Mouse (Mus musculus) midbrain, embryonic 11.5 days (tissue): ENCODE results near the gene Cd151. TPM values are rescaled to one million over a fixed set of nuclear protein-coding genes. Genes with fewer than 3 reads are reported as not detected.

ENCODE experiments used
- ATAC-seq: fragments of 200-750 bp; cut with Nextera tagmentation; 2 replicates; pipeline ENCODE4 v1.8.0; 2017; ENCODE audit warnings: moderate TSS enrichment, moderate library complexity; ENCODE audit not compliant: low FRiP score
- DNase-seq: peaks from one replicate; pipeline ENCODE4 v3.0.0; 2015; ENCODE audit warnings: low spot score; ENCODE audit errors: missing footprints
- H3K27ac ChIP-seq: fragments of 300-500 bp; sonication (generic); 2 replicates; pipeline ENCODE4 v1.5.1; 2014; ENCODE audit warnings: low read depth, low read length
- H3K27me3 ChIP-seq: fragments of 300-500 bp; sonication (generic); 2 replicates; pipeline ENCODE4 v1.6.1; 2014; ENCODE audit warnings: mild to moderate bottlenecking, low read length, moderate library complexity, mixed read lengths; ENCODE audit not compliant: control insufficient read depth, insufficient read depth
- H3K36me3 ChIP-seq: fragments of 300-500 bp; sonication (generic); 2 replicates; pipeline ENCODE4 v1.6.1; 2014; ENCODE audit warnings: mild to moderate bottlenecking, low read length, moderate library complexity, mixed read lengths; ENCODE audit not compliant: control insufficient read depth, insufficient read depth
- H3K4me1 ChIP-seq: fragments of 300-500 bp; sonication (generic); 2 replicates; pipeline ENCODE4 v1.6.1; 2014; ENCODE audit warnings: low read length; ENCODE audit not compliant: control insufficient read depth, insufficient read depth
- H3K4me2 ChIP-seq: fragments of 300-500 bp; sonication (generic); 2 replicates; pipeline ENCODE4 v1.6.1; 2014; ENCODE audit warnings: mild to moderate bottlenecking, moderate library complexity
- H3K4me3 ChIP-seq: fragments of 300-500 bp; sonication (generic); 2 replicates; pipeline ENCODE4 v1.5.1; 2014; ENCODE audit warnings: low read depth, low read length
- H3K9ac ChIP-seq: fragments of 300-500 bp; sonication (generic); 2 replicates; pipeline ENCODE4 v1.6.1; 2014; ENCODE audit warnings: low read length
- H3K9me3 ChIP-seq: fragments of 300-500 bp; sonication (generic); 2 replicates; pipeline ENCODE4 v1.6.1; 2016; ENCODE audit warnings: low read length; ENCODE audit not compliant: control insufficient read depth
- WGBS: fragments of 180-500 bp; shearing (Covaris S2); extraction: QIAGEN DNeasy Blood & Tissue Kit; methylation state at CpG from one replicate; pipeline ENCODE4 v1.1.7; 2014; 5-methylcytosine and 5-hydroxymethylcytosine counted together
- polyA plus RNA-seq: library from polyadenylated mRNA; unstranded; fragments of >200 nt; fragmentation: Nextera tagmentation; extraction: Ambion mirVana; gene quantifications from 2 replicates; pipeline ENCODE4 v1.2.1, GENCODE M21; 2014

Cd151 gene
- polyA plus RNA-seq, 1 experiment from 2014 or later: 36.6 TPM

DNA sequence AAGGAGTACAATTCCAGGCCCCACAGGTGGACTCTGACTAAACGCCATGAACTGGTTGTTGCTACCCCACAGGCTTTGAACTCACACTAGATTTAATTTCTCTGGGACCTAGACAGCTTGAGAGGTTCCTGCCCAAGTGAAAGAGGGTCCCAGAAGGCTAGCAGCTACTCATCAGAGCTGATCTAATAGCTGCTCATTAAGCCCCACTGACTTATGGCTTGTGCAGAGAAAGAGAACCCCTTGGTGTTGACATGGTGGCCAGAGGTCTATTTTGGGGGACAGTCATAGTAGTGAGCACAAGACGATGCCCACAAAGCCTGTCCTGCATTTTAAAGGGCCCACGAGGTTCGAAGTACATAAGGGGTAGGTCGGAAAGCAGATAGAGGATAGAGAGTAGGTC is 7.0 kb downstream of the Cd151 start:
- DNase-seq (no peak), ATAC-seq (no peak)
- Histone ChIP-seq H3K27me3 (peaks cover 8% of the 10 kb centered on the region), H3K36me3 (peaks cover 8% of the 10 kb centered on the region; the same call in 1 of the 2 replicates), H3K27ac (no peak overlapping the region), H3K4me3 (peak overlapping the region; percentile 82), H3K9ac (peak overlapping the region; percentile 94), H3K9me3 (no peaks in the 10 kb centered on the region), H3K4me1 (peaks cover 20% of the 10 kb centered on the region), H3K4me2 (peak overlapping the region; percentile 93)
- 7% methylated on average over 5 of the region's 5 CpGs for WGBS

DNA sequence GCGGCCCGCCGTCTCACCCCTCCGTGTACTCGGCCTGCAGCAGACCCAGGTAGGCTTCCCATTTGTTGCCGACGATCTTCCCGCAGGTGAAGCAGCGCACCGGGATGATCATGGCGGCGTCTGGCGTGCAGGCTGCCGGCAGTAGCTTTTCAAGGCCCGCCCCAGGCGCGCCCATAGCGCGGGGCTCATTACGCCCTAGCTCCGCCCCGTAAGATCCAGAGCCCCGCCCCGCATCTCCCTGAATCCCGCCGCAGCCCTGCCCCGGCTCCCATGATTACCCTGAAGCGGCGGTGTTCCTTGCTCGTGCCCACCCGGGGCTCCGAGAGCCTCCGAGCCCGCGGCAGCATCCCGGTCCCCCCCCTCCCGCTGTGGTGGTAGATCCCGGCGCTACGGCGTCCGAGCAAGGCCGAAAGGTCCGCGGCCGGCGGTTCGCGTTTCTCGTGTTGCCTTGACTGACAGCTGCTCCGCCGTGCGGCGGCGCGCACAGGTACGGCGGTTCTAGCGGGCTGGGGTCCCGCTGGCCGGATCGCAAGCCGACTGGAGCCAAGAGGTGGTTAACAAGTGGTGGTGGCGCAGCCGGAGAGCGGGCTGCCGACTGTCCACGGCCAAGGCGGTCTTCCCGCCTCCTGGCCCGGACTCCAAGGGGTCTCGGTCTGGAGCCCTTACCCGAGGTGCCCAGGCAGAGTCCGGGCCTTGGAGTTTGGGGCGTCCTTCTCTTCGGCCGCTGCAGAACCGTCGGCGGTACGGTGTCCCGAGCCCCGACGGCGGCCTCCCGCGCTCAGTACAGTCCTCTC is 8.0 kb downstream of the Cd151 start, which contains the start of the genes Polr2l and Tspan4:
TSS of gene Polr2l (minus strand) at position 122 of the 794 bp plus-strand sequence.
TSS of gene Tspan4 (plus strand) at position 230 of the 794 bp plus-strand sequence.
- H3K27me3 ChIP-seq: peaks cover 8% of the 10 kb centered on the region
- peak within 1 kb of the TSS; percentile 82 for H3K4me3 ChIP-seq
- no peaks in the 10 kb centered on the region for H3K9me3 ChIP-seq
- ATAC-seq: peak; percentile 86
- peaks cover 16% of the 10 kb centered on the region for H3K4me1 ChIP-seq
- under 1% methylated on average over 86 of the region's 87 CpGs for WGBS
- peak within 1 kb of the TSS; percentile 94 for H3K9ac ChIP-seq
- H3K27ac ChIP-seq: peak within 1 kb of the TSS; percentile 67; the same call in 1 of the 2 replicates
- H3K36me3 ChIP-seq: peaks cover 6% of the 10 kb centered on the region; the same call in 1 of the 2 replicates
- peak; percentile 99 for DNase-seq
- H3K4me2 ChIP-seq: peak within 1 kb of the TSS; percentile 93

DNA sequence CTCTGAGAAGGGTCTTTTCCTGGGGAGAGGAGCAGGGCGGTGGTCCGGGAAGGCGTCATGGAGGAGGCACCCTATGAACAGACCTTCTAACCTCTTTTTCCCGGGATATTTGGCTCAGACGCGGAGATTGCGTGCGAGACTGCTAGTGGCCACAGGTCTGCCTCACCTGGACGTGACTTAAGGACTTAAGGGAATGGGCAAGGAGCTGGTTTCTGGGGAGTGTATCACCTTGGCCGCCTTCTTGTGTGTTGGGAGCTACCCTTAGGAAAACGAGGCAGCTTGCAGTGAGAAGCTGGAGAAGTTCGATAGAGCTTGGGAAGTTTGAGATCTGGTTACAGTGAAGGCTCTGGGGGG is 8.6 kb downstream of the Cd151 start:
- H3K4me3 ChIP-seq: peak overlapping the region; percentile 82
- H3K9ac ChIP-seq: peak overlapping the region; percentile 94
- DNase-seq: peak; percentile 89
- H3K9me3 ChIP-seq: no peaks in the 10 kb centered on the region
- H3K27me3 ChIP-seq: peaks cover 8% of the 10 kb centered on the region
- H3K27ac ChIP-seq: no peak overlapping the region
- WGBS: 4% methylated on average over 12 of the region's 12 CpGs
- H3K36me3 ChIP-seq: peaks cover 6% of the 10 kb centered on the region; the same call in 1 of the 2 replicates
- ATAC-seq: no peak
- H3K4me1 ChIP-seq: peaks cover 16% of the 10 kb centered on the region
- peak overlapping the region; percentile 93 for H3K4me2 ChIP-seq

DNA sequence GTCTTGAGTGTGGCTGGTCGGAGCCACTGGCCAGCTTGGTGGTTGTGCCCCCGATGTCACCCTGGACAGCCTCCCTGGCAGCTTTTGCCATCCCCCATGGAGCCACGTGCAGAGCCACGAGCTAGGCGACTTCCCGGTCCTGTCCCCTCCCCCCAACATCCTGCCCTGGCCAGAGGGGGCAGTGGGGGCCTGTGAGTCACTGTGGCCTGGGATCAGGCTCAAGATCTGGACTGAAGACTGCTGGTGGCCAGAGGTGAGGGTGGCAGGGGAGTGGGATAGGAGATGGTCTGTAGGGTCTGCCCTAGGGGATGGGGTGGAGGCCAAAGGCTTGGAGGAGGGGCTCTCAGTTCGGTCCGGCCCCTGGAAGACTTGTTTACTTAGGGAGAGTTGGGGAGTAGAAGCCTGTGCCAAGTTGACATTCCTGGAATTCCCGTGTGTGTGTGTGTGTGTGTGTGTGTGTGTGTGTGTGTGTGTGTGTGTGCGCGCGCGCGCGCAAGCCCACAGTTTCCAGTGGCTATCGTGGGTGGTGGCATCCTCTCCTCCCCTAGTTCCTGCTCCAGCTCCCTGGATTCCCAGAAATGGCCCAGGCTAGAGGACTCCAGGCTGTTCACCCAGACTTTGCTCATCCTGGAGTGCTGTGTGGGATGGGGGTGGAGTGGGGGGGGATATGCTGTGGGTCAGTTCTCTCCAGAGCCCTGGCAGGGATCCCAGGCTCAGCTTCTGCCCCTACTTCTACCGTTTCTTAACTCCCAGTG is 9.2 kb downstream of the Cd151 start:
- Histone ChIP-seq H3K4me2 (peak overlapping the region; percentile 24), H3K4me1 (peaks cover 20% of the 10 kb centered on the region), H3K9me3 (no peaks in the 10 kb centered on the region), H3K4me3 (no peak overlapping the region), H3K9ac (no peak overlapping the region), H3K36me3 (peaks cover 6% of the 10 kb centered on the region; the same call in 1 of the 2 replicates), H3K27ac (no peak overlapping the region), H3K27me3 (peaks cover 8% of the 10 kb centered on the region)
- DNase-seq (peak; percentile 86), ATAC-seq (peak; percentile 39)
- WGBS: 2% methylated on average over 14 of the region's 17 CpGs

DNA sequence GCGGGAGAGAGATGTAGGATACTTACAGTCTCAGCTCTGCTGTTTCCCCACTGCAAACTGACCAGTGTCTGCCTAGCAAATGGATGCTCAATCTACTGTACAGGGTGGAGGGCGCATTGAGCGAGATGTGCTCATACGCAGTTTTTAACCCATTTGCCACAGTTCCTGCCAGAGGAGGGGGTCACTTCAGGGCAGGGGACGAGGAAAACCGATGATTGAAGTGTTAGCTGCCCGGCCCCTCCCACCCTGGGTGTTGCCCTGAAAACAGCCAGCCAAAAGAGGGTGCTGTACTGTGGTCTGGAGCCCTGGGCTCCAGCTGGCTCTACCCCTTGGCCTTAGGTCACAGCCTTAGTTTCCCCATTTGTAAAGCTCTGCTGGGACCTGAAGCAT is 9.8 kb downstream of the Cd151 start:
- ATAC-seq (no peak), DNase-seq (no peak)
- Histone ChIP-seq H3K36me3 (peaks cover 6% of the 10 kb centered on the region; the same call in 1 of the 2 replicates), H3K4me1 (peaks cover 20% of the 10 kb centered on the region), H3K27me3 (peaks cover 8% of the 10 kb centered on the region), H3K4me3 (no peak overlapping the region), H3K27ac (no peak overlapping the region), H3K9ac (no peak overlapping the region), H3K4me2 (no peak overlapping the region), H3K9me3 (no peaks in the 10 kb centered on the region)
- 25% methylated on average over 7 of the region's 7 CpGs for WGBS

DNA sequence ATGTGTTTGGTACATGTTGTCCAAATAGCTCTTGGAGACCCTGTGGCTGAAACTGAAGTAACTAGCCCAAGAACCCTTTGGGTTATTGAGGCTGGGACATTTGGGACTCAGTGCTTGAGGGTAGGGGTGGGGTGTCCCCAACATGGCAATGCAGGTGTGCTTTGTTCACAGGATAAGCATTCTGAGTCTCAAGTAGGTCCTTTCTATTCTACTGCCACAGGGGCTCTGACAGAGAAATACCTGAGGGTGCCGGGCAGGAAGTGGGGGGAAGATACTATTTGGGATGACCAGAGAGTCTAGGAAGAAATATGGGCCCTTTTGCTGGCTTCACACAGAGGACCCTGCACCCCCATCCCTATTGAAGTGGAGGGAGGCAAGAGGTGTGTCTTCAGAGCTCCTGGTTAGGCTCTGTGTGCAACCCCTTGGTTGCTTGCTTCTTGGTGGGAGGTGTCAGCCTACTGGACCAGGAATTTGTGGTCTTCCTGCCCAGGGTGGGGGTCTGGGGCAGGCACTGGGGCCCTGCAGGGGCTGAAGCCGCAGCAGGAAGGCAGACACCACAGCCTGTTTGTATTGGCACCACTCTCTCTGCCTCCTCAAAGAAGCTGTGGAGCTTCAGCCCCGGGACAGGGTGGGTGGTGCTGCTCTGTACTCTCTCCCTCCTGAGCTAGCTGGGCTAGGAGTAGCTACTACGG is 10.5 kb downstream of the Cd151 start:
- Histone ChIP-seq H3K27ac (no peak overlapping the region), H3K4me3 (no peak overlapping the region), H3K27me3 (peaks cover 15% of the 10 kb centered on the region), H3K4me2 (no peak overlapping the region), H3K4me1 (peaks cover 25% of the 10 kb centered on the region), H3K36me3 (peaks cover under 1% of the 10 kb centered on the region; the same call in 1 of the 2 replicates), H3K9me3 (no peaks in the 10 kb centered on the region), H3K9ac (no peak overlapping the region)
- WGBS: 67% methylated on average over 4 of the region's 4 CpGs
- no peak for DNase-seq
- no peak for ATAC-seq

DNA sequence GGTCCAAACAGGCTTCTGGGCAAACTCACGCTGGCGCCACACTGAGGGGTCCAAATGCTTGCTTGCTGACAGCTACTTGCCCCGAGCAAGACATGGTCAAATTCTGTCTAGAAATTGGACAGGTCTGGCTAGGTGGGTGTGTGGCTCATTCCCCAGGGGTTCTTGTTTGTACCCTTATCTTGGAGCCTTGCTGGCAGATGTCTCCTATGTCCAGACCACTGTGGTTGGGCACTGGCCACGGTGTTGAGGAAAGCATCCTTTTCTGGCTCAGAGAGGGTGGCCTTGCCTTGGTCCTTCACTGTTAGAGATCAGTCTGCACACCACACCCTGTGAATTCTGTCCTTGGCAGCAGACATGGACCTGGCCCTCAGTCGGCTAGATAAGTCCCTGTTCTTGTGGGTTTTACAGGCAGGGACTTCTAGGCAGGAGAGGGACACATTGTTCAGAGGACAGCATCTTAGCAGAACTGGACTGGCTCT is 11.1 kb downstream of the Cd151 start:
- H3K4me1 ChIP-seq: peaks cover 26% of the 10 kb centered on the region
- no peaks in the 10 kb centered on the region for H3K36me3 ChIP-seq
- no peak overlapping the region for H3K4me2 ChIP-seq
- H3K9me3 ChIP-seq: no peaks in the 10 kb centered on the region
- H3K27me3 ChIP-seq: peaks cover 19% of the 10 kb centered on the region
- no peak overlapping the region for H3K27ac ChIP-seq
- no peak overlapping the region for H3K4me3 ChIP-seq
- DNase-seq (no peak), ATAC-seq (no peak)
- no peak overlapping the region for H3K9ac ChIP-seq
- 81% methylated on average over 5 of the region's 5 CpGs for WGBS

DNA sequence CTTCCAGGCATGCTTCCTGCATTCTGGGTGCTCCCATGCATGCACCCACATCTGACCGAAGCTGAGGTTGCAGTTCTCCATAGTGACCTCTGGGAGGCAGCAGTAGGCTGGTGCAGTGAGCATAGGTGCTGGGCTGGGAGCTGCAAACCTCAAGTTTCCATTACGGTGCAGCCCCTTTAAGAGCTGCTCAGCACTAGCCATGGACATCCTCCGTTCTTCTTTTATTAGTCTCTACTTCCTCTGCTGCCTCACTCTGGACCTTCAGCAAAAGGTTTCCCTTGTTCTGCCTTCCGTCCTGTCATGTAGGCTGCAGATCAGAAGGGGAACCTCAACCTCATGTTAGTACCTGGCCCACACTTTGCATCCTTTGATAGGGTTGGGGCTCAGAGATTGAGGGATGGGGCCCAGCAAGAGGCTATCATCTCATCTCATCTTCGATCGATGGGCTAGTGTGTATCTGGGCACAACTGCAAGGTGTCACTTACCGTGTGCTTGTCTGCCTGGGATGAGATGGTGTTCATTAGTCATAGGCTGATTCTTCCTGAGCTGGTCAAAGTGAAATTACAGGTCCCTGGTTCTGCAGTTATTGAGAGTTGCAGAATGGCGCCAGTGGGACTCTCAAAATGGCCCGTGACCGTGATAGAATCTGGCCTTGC is 13.8 kb downstream of the Cd151 start:
- Histone ChIP-seq H3K4me3 (no peak overlapping the region), H3K9ac (no peak overlapping the region), H3K36me3 (no peaks in the 10 kb centered on the region), H3K27me3 (peaks cover 19% of the 10 kb centered on the region), H3K27ac (no peak overlapping the region), H3K9me3 (no peaks in the 10 kb centered on the region), H3K4me1 (peaks cover 15% of the 10 kb centered on the region; the same call in 1 of the 2 replicates), H3K4me2 (peak overlapping the region; percentile 93)
- ATAC-seq: peak; percentile 46; the same call in 1 of the 2 replicates
- peak; percentile 92 for DNase-seq
- 8% methylated on average over 10 of the region's 10 CpGs for WGBS
